Mouse (Mus musculus) midbrain, postnatal 0 days (tissue): ENCODE data around the gene Trappc10. TPM values are rescaled to one million over a fixed set of nuclear protein-coding genes. Genes with fewer than 3 reads are reported as not detected.
A peak's percentile ranks its signal among the peaks of the same experiment; 100 is the strongest.
"Not testable (repeated sequence)": the region's sequence is repeated elsewhere in the genome, so short reads cannot be mapped to it uniquely, and the experiment has no call there.

ENCODE experiments used
- ATAC-seq: fragments of 200-750 bp; cut with Nextera tagmentation; 2 replicates; pipeline ENCODE4 v1.8.0; 2017; ENCODE audit warnings: moderate number of reproducible peaks, mild to moderate bottlenecking, moderate TSS enrichment, moderate library complexity; ENCODE audit not compliant: low FRiP score
- DNase-seq: peaks from one replicate; pipeline ENCODE4 v3.0.0-alpha.2; 2015; ENCODE audit warnings: low spot score
- H3K27ac ChIP-seq: fragments of 300-500 bp; sonication (generic); 2 replicates; pipeline ENCODE4 v1.5.1; 2014; ENCODE audit warnings: low read depth, mild to moderate bottlenecking, low read length, mixed read lengths
- H3K27me3 ChIP-seq: fragments of 300-500 bp; sonication (generic); 2 replicates; pipeline ENCODE4 v1.6.1; 2014; ENCODE audit warnings: low read length, control low read depth, mixed read lengths; ENCODE audit not compliant: insufficient read depth
- H3K36me3 ChIP-seq: fragments of 300-500 bp; sonication (generic); 2 replicates; pipeline ENCODE4 v1.6.1; 2014; ENCODE audit warnings: low read length, control low read depth, mixed read lengths; ENCODE audit not compliant: insufficient read depth
- H3K4me1 ChIP-seq: fragments of 300-500 bp; sonication (generic); 2 replicates; pipeline ENCODE4 v1.6.1; 2014; ENCODE audit warnings: mild to moderate bottlenecking, control low read depth, antibody characterized with exemption, low read length, mixed read lengths; ENCODE audit not compliant: insufficient read depth
- H3K4me2 ChIP-seq: fragments of 300-500 bp; sonication (generic); 2 replicates; pipeline ENCODE4 v1.6.1; 2014; ENCODE audit warnings: low read depth, mild to moderate bottlenecking, low read length, mixed read lengths; ENCODE audit not compliant: poor library complexity, severe bottlenecking
- H3K4me3 ChIP-seq: fragments of 300-500 bp; sonication (generic); 2 replicates; pipeline ENCODE4 v1.5.1; 2014; ENCODE audit warnings: low read depth, mild to moderate bottlenecking, low read length, moderate library complexity
- H3K9ac ChIP-seq: fragments of 300-500 bp; sonication (generic); replicated peaks from 2 replicates; pipeline ENCODE4 v1.6.1; 2014; ENCODE audit warnings: mild to moderate bottlenecking, low read length, moderate library complexity, mixed read lengths; ENCODE audit not compliant: poor library complexity, severe bottlenecking
- H3K9me3 ChIP-seq: fragments of 300-500 bp; sonication (generic); 2 replicates; pipeline ENCODE4 v1.6.1; 2016; ENCODE audit warnings: low read length, control low read depth
- CTCF ChIP-seq: IDR thresholded peaks from 2 replicates; pipeline ENCODE4 v1.5.1; 2016; ENCODE audit warnings: antibody characterized with exemption, mild to moderate bottlenecking
- WGBS: fragments of 180-500 bp; shearing (Covaris S2); extraction: QIAGEN DNeasy Blood & Tissue Kit; methylation state at CpG from one replicate; pipeline ENCODE4 v1.1.7; 2014; 5-methylcytosine and 5-hydroxymethylcytosine counted together
- polyA plus RNA-seq: library from polyadenylated mRNA; unstranded; fragments of >200 nt; fragmentation: Nextera tagmentation; extraction: Ambion mirVana; gene quantifications from 2 replicates; pipeline ENCODE4 v1.2.1, GENCODE M21; 2015
- total RNA-seq: library from RNA; depleted of rRNA; stranded (reverse); fragments of >200 nt; gene quantifications from 2 replicates; pipeline ENCODE4 v1.2.3, GENCODE M21; 2014

The Trappc10 gene
- total and polyA plus RNA-seq, 2 experiments from 2014 or later: 42.2 to 102 TPM

GRCm38 (mm10) chr10:78218576-78218975, 25.9 kb downstream of the Trappc10 start:
- H3K9me3 ChIP-seq: no peaks in the 10 kb centered on the region
- peaks cover 76% of the 10 kb centered on the region for H3K36me3 ChIP-seq
- H3K9ac ChIP-seq: no peak overlapping the region
- ATAC-seq: no peak
- H3K4me1 ChIP-seq: no peaks in the 10 kb centered on the region
- WGBS: 95% methylated on average over 6 of the region's 6 CpGs
- TF ChIP-seq CTCF: no peak
- H3K4me2 ChIP-seq: no peak overlapping the region
- no peak for DNase-seq
- no peaks in the 10 kb centered on the region for H3K27me3 ChIP-seq
- no peak overlapping the region for H3K27ac ChIP-seq
- no peak overlapping the region for H3K4me3 ChIP-seq

GRCm38 (mm10) chr10:78216376-78217083, 27.9 kb downstream of the Trappc10 start:
- DNase-seq (no peak), ATAC-seq (no peak)
- Histone ChIP-seq H3K4me3 (no peak overlapping the region), H3K27me3 (no peaks in the 10 kb centered on the region), H3K4me2 (no peak overlapping the region), H3K36me3 (peaks cover 87% of the 10 kb centered on the region), H3K4me1 (no peaks in the 10 kb centered on the region), H3K27ac (no peak overlapping the region), H3K9ac (no peak overlapping the region), H3K9me3 (no peaks in the 10 kb centered on the region)
- 90% methylated on average over 6 of the region's 6 CpGs for WGBS
- TF ChIP-seq CTCF: no peak

GRCm38 (mm10) chr10:78214371-78214770, 30.1 kb downstream of the Trappc10 start:
- H3K9me3 ChIP-seq: no peaks in the 10 kb centered on the region
- DNase-seq: no peak
- H3K27ac ChIP-seq: no peak overlapping the region
- H3K27me3 ChIP-seq: no peaks in the 10 kb centered on the region
- H3K9ac ChIP-seq: no peak overlapping the region
- H3K4me3 ChIP-seq: no peak overlapping the region
- ATAC-seq: no peak
- no peaks in the 10 kb centered on the region for H3K4me1 ChIP-seq
- WGBS: 95% methylated on average over 9 of the region's 9 CpGs
- no peak for TF ChIP-seq CTCF
- peaks cover 81% of the 10 kb centered on the region for H3K36me3 ChIP-seq
- H3K4me2 ChIP-seq: no peak overlapping the region

- Histone ChIP-seq H3K9me3 (no peaks in the 10 kb centered on the region), H3K9ac (no peak overlapping the region), H3K4me1 (no peaks in the 10 kb centered on the region), H3K36me3 (peaks cover 83% of the 10 kb centered on the region), H3K4me2 (no peak overlapping the region), H3K27ac (no peak overlapping the region), H3K4me3 (no peak overlapping the region), H3K27me3 (no peaks in the 10 kb centered on the region)
- ATAC-seq: no peak
- 71% methylated on average over 6 of the region's 6 CpGs for WGBS
- TF ChIP-seq CTCF: peak; percentile 60
- DNase-seq: no peak
These were observed 33.1 kb downstream of the Trappc10 start for GRCm38 (mm10) chr10:78211311-78211710.

- no peaks in the 10 kb centered on the region for H3K4me1 ChIP-seq
- no peak overlapping the region for H3K9ac ChIP-seq
- ATAC-seq (no peak), DNase-seq (no peak)
- H3K36me3 ChIP-seq: peaks cover 87% of the 10 kb centered on the region
- H3K9me3 ChIP-seq: no peaks in the 10 kb centered on the region
- no peak overlapping the region for H3K27ac ChIP-seq
- WGBS: 89% methylated on average over 4 of the region's 4 CpGs
- no peak for TF ChIP-seq CTCF
- no peak overlapping the region for H3K4me2 ChIP-seq
- no peak overlapping the region for H3K4me3 ChIP-seq
- H3K27me3 ChIP-seq: no peaks in the 10 kb centered on the region
These were observed 43.3 kb downstream of the Trappc10 start for GRCm38 (mm10) chr10:78201182-78201581.

GRCm38 (mm10) chr10:78192933-78193332, 51.5 kb downstream of the Trappc10 start:
- Histone ChIP-seq H3K4me1 (no peaks in the 10 kb centered on the region), H3K4me3 (no peak overlapping the region), H3K9ac (no peak overlapping the region), H3K27ac (no peak overlapping the region), H3K36me3 (peaks cover 95% of the 10 kb centered on the region), H3K27me3 (no peaks in the 10 kb centered on the region), H3K4me2 (no peak overlapping the region), H3K9me3 (no peaks in the 10 kb centered on the region)
- ATAC-seq (no peak), DNase-seq (no peak)
- WGBS: 94% methylated on average over 5 of the region's 5 CpGs
- TF ChIP-seq CTCF: no peak

GRCm38 (mm10) chr10:78186076-78186475, 58.4 kb downstream of the Trappc10 start:
- not testable (repeated sequence) for H3K4me2 ChIP-seq, H3K27ac ChIP-seq, H3K9me3 ChIP-seq, H3K27me3 ChIP-seq, ATAC-seq, H3K4me3 ChIP-seq, H3K9ac ChIP-seq, DNase-seq, H3K4me1 ChIP-seq
- WGBS: 94% methylated on average over 4 of the region's 4 CpGs
- peaks cover 57% of the 10 kb centered on the region for H3K36me3 ChIP-seq
